Mouse (Mus musculus): ENCODE measurements at regions not wholly inside any gene's neighbourhood (a gene's known extent, or its start where the extent isn't known, plus 50 kb on each side); places are given as distances from the start of the nearest gene placed in this dataset.
"Not testable (repeated sequence)": the region's sequence is repeated elsewhere in the genome, so short reads cannot be mapped to it uniquely, and the experiment has no call there.

GRCm38 (mm10) chr14:94363992-94364391 is 473.5 kb upstream of the Pcdh9 start:
- ATAC-seq (ENCODE audit: low TSS enrichment) = no peak

DNA sequence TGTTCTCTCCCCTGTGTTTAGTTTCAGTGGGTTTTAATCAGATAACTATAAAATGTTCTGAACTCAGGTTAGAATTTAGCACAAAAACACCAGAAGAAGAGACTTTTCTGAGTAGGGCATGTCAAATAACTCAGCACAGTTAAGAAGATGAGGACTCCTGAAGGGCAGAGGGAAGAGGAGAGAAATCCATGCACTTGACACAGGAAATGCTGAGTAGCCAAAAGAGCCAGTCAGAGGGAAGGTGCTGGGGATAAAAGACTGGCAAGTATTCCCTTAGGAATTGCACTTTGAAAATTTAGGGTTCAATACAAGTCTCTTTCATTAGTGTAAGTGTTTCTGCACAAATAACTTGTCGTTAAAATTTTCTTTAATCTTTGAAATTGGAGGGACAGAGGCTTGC is 472.4 kb upstream of the Pcdh9 start:
- ATAC-seq (ENCODE audit: low TSS enrichment) = no peak

- peak; percentile 89 for ATAC-seq (ENCODE audit: low TSS enrichment)
Measured at GRCm38 (mm10) chr14:94340555-94340954, 450.1 kb upstream of the Pcdh9 start.

- 0 out of 2 replicates have a peak, but pooled peaks have one; percentile 38 for ATAC-seq (ENCODE audit: low TSS enrichment)
Measured at GRCm38 (mm10) chr14:94309317-94309716, 418.8 kb upstream of the Pcdh9 start.

- ATAC-seq (ENCODE audit: low TSS enrichment) = not testable (repeated sequence)
Measured at GRCm38 (mm10) chr14:94305615-94306014, 415.1 kb upstream of the Pcdh9 start.

DNA sequence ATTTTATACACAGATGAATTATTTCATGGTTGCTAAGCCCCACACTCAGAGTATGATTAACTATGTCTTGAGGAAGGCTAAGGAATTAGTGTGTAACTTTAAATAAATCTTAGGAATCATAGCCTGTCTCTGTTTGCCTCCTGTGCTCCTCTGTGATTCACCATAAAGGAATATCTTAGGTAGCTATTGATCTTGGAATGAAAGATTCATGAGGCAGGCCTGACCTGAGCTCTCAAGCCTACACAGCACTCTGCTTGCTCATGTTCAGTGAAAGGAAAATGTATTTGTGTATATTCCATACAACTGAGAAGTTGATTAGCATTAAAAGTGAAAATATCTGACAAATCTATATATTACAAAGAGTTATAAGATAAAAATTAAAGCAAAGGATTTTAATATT is 403.8 kb upstream of the Pcdh9 start:
- ATAC-seq (ENCODE audit: low TSS enrichment) = no peak

Data from frontal cortex, adult (tissue).